Mouse (Mus musculus) heart, postnatal 0 days (tissue): Measurements from ENCODE around the gene Commd3.

ENCODE experiments used
- CTCF ChIP-seq: IDR thresholded peaks from 2 replicates; pipeline ENCODE4 v1.5.1; 2016; ENCODE audit warnings: antibody characterized with exemption, control low read depth, low read depth
- EP300 ChIP-seq: IDR thresholded peaks from 2 replicates; pipeline ENCODE4 v1.6.1; 2016; ENCODE audit warnings: antibody characterized with exemption, low read depth

- TF ChIP-seq CTCF (no peak), EP300 (no peak)
These were observed 7.5 kb downstream of the Commd3 start for GRCm38 (mm10) chr2:18679701-18680100.
